ENCODE assay signal across 19 mouse cellular contexts in genomic region chr5:52564351-52564750, GRCm38 (mm10). TPM values are rescaled to one million over a fixed set of nuclear protein-coding genes. Genes with fewer than 3 reads are reported as not detected.
DNase-seq lines count a peak whose midpoint lies in the region; ATAC-seq and TF ChIP-seq lines count a peak whose summit lies in the region.
"Had no signal": no experiment of that assay in that cellular context is flagged by ENCODE, and none has a peak within 500 bp of the region (broad histone marks: within the 10 kb centered on the region; RNA-seq: fewer than 3 reads in every experiment).

No protein-coding gene starts in this region.

- peak overlapping the region; percentile 93; the same call in 1 of the 2 replicates for H3K4me2 ChIP-seq in heart, embryonic 12.5 days
- peak overlapping the region; percentile 93; the same call in 1 of the 2 replicates for H3K4me2 ChIP-seq in midbrain, embryonic 15.5 days
- no peak overlapping the region for H3K4me2 ChIP-seq in midbrain, embryonic 13.5 days (replicated peaks)
- peak overlapping the region; percentile 97 for H3K4me2 ChIP-seq in intestine, embryonic 15.5 days (replicated peaks)
- H3K4me2 ChIP-seq in stomach, postnatal 0 days (replicated peaks; ENCODE audit: low read depth), result peak overlapping the region; percentile 93
- H3K4me2 ChIP-seq: liver, embryonic 15.5 days had no signal

- peaks cover 7% of the 10 kb centered on the region for H3K9me3 ChIP-seq in heart, embryonic 12.5 days (replicated peaks)
- H3K9me3 ChIP-seq in midbrain, embryonic 15.5 days, result no peaks in the 10 kb centered on the region
- H3K9me3 ChIP-seq in midbrain, embryonic 13.5 days, result no peaks in the 10 kb centered on the region
- no peaks in the 10 kb centered on the region for H3K9me3 ChIP-seq in intestine, embryonic 15.5 days
- H3K9me3 ChIP-seq in stomach, postnatal 0 days (ENCODE audit: control insufficient read depth, low read length), result no peaks in the 10 kb centered on the region
- H3K9me3 ChIP-seq: liver, embryonic 15.5 days had no signal

- no peaks in the 10 kb centered on the region; the same call in none of the 2 replicates for H3K4me1 ChIP-seq in heart, embryonic 12.5 days (replicated peaks)
- peaks cover 18% of the 10 kb centered on the region for H3K4me1 ChIP-seq in midbrain, embryonic 15.5 days
- H3K4me1 ChIP-seq in midbrain, embryonic 13.5 days (replicated peaks), result peaks cover 15% of the 10 kb centered on the region
- H3K4me1 ChIP-seq in intestine, embryonic 15.5 days (replicated peaks), result peaks cover 16% of the 10 kb centered on the region
- H3K4me1 ChIP-seq in stomach, postnatal 0 days (replicated peaks; ENCODE audit: control insufficient read depth, insufficient read depth), result peaks cover 2% of the 10 kb centered on the region; the same call in 1 of the 2 replicates
- H3K4me1 ChIP-seq: liver, embryonic 15.5 days had no signal

- TF ChIP-seq CTCF in stomach, postnatal 0 days (IDR thresholded peaks at IDR 0.05; ENCODE audit: low read depth), result no peak

- no peak for TF ChIP-seq EP300 in stomach, postnatal 0 days (optimal IDR thresholded peaks at IDR 0.05)

- DNase-seq in heart, postnatal 14 days, result no peak
- DNase-seq in stomach, postnatal 0 days (ENCODE audit: low spot score), result no peak
- DNase-seq in thymus, postnatal 10 days (ENCODE audit: low spot score in 2 of 2), result no peak
- DNase-seq: adrenal gland, postnatal 14 days; cerebellum, adult 18-20 months; heart, postnatal 36 days; kidney, postnatal 14 days; thymus, postnatal 36 days had no signal

- H3K36me3 ChIP-seq in heart, embryonic 12.5 days, result no peaks in the 10 kb centered on the region
- no peaks in the 10 kb centered on the region for H3K36me3 ChIP-seq in midbrain, embryonic 15.5 days (replicated peaks)
- H3K36me3 ChIP-seq in midbrain, embryonic 13.5 days, result no peaks in the 10 kb centered on the region
- no peaks in the 10 kb centered on the region for H3K36me3 ChIP-seq in intestine, embryonic 15.5 days
- no peaks in the 10 kb centered on the region for H3K36me3 ChIP-seq in stomach, postnatal 0 days (ENCODE audit: control insufficient read depth, insufficient read depth, low read length)
- H3K36me3 ChIP-seq: limb, embryonic 12.5 days; liver, embryonic 15.5 days had no signal

- no peak for ATAC-seq in heart, embryonic 12.5 days (ENCODE audit: insufficient number of reproducible peaks, low FRiP score)
- no peak for ATAC-seq in midbrain, embryonic 15.5 days (replicated peaks)
- ATAC-seq in midbrain, embryonic 13.5 days, result no peak
- ATAC-seq in intestine, embryonic 15.5 days, result no peak
- ATAC-seq in stomach, postnatal 0 days (ENCODE audit: low FRiP score, low TSS enrichment), result no peak
- ATAC-seq: forebrain, embryonic 13.5 days; lung, postnatal 0 days had no signal

- peaks cover 15% of the 10 kb centered on the region for H3K27me3 ChIP-seq in heart, embryonic 12.5 days (replicated peaks)
- H3K27me3 ChIP-seq in midbrain, embryonic 15.5 days (replicated peaks), result peaks cover 6% of the 10 kb centered on the region
- peaks cover 16% of the 10 kb centered on the region for H3K27me3 ChIP-seq in midbrain, embryonic 13.5 days
- no peaks in the 10 kb centered on the region for H3K27me3 ChIP-seq in intestine, embryonic 15.5 days (replicated peaks)
- H3K27me3 ChIP-seq in stomach, postnatal 0 days (ENCODE audit: control insufficient read depth, insufficient read depth, low read length), result no peaks in the 10 kb centered on the region

- H3K27ac ChIP-seq in heart, embryonic 12.5 days (ENCODE audit: poor library complexity, severe bottlenecking), result no peak overlapping the region
- H3K27ac ChIP-seq in midbrain, embryonic 15.5 days, result no peak overlapping the region
- no peak overlapping the region for H3K27ac ChIP-seq in midbrain, embryonic 13.5 days
- peak overlapping the region; percentile 36; the same call in 1 of the 2 replicates for H3K27ac ChIP-seq in intestine, embryonic 15.5 days
- H3K27ac ChIP-seq in stomach, postnatal 0 days (replicated peaks), result no peak overlapping the region
- H3K27ac ChIP-seq: forebrain, embryonic 13.5 days; limb, embryonic 12.5 days; liver, embryonic 15.5 days had no signal

- intact Hi-C loops in heart, postnatal 14 days (cut with DNase I), result no loop called here

- H3K4me3 ChIP-seq in heart, embryonic 12.5 days, result no peak overlapping the region
- H3K4me3 ChIP-seq in midbrain, embryonic 15.5 days, result no peak overlapping the region
- H3K4me3 ChIP-seq in midbrain, embryonic 13.5 days (replicated peaks), result no peak overlapping the region
- peak overlapping the region; percentile 75; the same call in 1 of the 2 replicates for H3K4me3 ChIP-seq in intestine, embryonic 15.5 days (replicated peaks)
- no peak overlapping the region for H3K4me3 ChIP-seq in stomach, postnatal 0 days (ENCODE audit: low read depth, low read length)
- H3K4me3 ChIP-seq: liver, embryonic 15.5 days; megakaryocyte, embryonic 14.5 days; myocyte had no signal

- H3K9ac ChIP-seq in heart, embryonic 12.5 days, result no peak overlapping the region
- no peak overlapping the region for H3K9ac ChIP-seq in midbrain, embryonic 15.5 days
- H3K9ac ChIP-seq in midbrain, embryonic 13.5 days (replicated peaks), result no peak overlapping the region
- H3K9ac ChIP-seq in intestine, embryonic 15.5 days, result no peak overlapping the region
- no peak overlapping the region for H3K9ac ChIP-seq in stomach, postnatal 0 days (ENCODE audit: low read length)
- H3K9ac ChIP-seq: forebrain, embryonic 13.5 days; limb, embryonic 12.5 days; liver, embryonic 15.5 days had no signal

- 56% methylated on average over 3 of the region's 3 CpGs for WGBS in heart, embryonic 12.5 days
- 34% methylated on average over 3 of the region's 3 CpGs for WGBS in midbrain, embryonic 15.5 days
- WGBS in midbrain, embryonic 13.5 days, result 36% methylated on average over 3 of the region's 3 CpGs
- 33% methylated on average over 3 of the region's 3 CpGs for WGBS in intestine, embryonic 15.5 days
- WGBS in stomach, postnatal 0 days, result 31% methylated on average over 3 of the region's 3 CpGs

RNA-seq across cellular contexts. Expression of gene Lgi2, which starts 1.9 kb away (rescaled TPM):
- polyA plus RNA-seq in heart, embryonic 12.5 days (2016; fragmentation: Nextera tagmentation; extraction: Ambion mirVana), result 3.8 TPM in 2 replicates
- 1 to 10 TPM in 1 of 2 experiments, under 1 TPM in 1; 0.93 to 1.0 TPM for total RNA-seq in heart, postnatal 14 days (2021)
- polyA plus RNA-seq in midbrain, embryonic 15.5 days (2015; fragmentation: Nextera tagmentation; extraction: Ambion mirVana), result 5.0 and 5.1 TPM in 2 replicates
- polyA plus RNA-seq in midbrain, embryonic 13.5 days (2015; fragmentation: Nextera tagmentation; extraction: Ambion mirVana), result 1.8 and 2.0 TPM in 2 replicates
- polyA plus RNA-seq in intestine, embryonic 15.5 days (2015; fragmentation: Nextera tagmentation; extraction: Ambion mirVana), result 8.5 and 9.4 TPM in 2 replicates
- 4.8 and 5.5 TPM in 2 replicates for polyA plus RNA-seq in stomach, postnatal 0 days (2015; fragmentation: Nextera tagmentation; extraction: Ambion mirVana)
- total RNA-seq: common myeloid progenitor, adult 5-6 weeks had no signal
